Mouse (Mus musculus) megakaryocyte, embryonic 14.5 days (primary cell): ENCODE results near the gene Zhx3. TPM values are rescaled to one million over a fixed set of nuclear protein-coding genes. Genes with fewer than 3 reads are reported as not detected.
A peak's percentile ranks its signal among the peaks of the same experiment; 100 is the strongest.

Experiments
- H3K27me3 ChIP-seq: replicated peaks from 2 replicates; pipeline ENCODE3; 2012; ENCODE audit warnings: inconsistent platforms
- H3K36me3 ChIP-seq: replicated peaks from 2 replicates; pipeline ENCODE3; 2012; ENCODE audit warnings: low read length, inconsistent platforms, mixed read lengths
- H3K4me1 ChIP-seq: 2 replicates; pipeline ENCODE4 v1.6.1; 2012; ENCODE audit warnings: inconsistent platforms
- H3K4me3 ChIP-seq: replicated peaks from 2 replicates; pipeline ENCODE3; 2012; ENCODE audit warnings: moderate library complexity, mild to moderate bottlenecking, inconsistent platforms
- H3K9me3 ChIP-seq: 2 replicates; pipeline ENCODE4 v1.6.1; 2012; ENCODE audit warnings: inconsistent platforms
- FLI1 ChIP-seq: IDR thresholded peaks from 2 replicates; pipeline ENCODE4 v1.6.1; 2012; ENCODE audit warnings: low read length, inconsistent platforms, mixed read lengths
- GATA1 ChIP-seq: IDR thresholded peaks from 3 replicates; pipeline ENCODE4 v1.6.1; 2012; ENCODE audit warnings: mixed read lengths, low read length, inconsistent platforms, borderline replicate concordance
- polyA plus RNA-seq: library from polyadenylated mRNA; stranded (reverse); fragments of >175 nt; gene quantifications from 2 replicates; pipeline ENCODE4 v1.2.3, GENCODE M21; 2012; ENCODE audit warnings: low replicate concordance; ENCODE audit not compliant: insufficient read depth

The Zhx3 gene
- polyA plus RNA-seq, 1 experiment = 0.29 TPM

DNA sequence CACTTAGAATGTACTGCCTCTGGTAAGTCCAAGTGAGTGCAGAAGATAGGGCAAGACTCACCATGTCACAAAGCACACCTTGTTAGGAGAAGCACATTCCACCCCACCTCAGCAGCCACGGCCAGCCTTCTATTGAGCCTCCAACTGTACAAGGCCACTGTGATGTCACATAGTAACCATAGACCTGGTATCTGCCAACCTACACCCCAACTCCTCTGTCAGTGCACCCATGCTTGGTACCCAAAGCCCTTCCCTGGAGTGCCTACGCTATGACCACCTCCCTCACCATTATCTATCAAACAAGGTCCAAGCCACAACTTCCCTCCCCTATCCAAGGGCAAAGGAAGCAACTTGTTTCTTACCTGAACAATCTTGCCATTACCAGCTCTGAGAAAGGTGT is 103.8 kb downstream of the Zhx3 start:
- Histone ChIP-seq H3K27me3 (no peaks in the 10 kb centered on the region), H3K9me3 (no peaks in the 10 kb centered on the region), H3K4me3 (no peak overlapping the region), H3K4me1 (peaks cover 17% of the 10 kb centered on the region), H3K36me3 (peaks cover 36% of the 10 kb centered on the region)
- TF ChIP-seq FLI1 (no peak), GATA1 (no peak)

DNA sequence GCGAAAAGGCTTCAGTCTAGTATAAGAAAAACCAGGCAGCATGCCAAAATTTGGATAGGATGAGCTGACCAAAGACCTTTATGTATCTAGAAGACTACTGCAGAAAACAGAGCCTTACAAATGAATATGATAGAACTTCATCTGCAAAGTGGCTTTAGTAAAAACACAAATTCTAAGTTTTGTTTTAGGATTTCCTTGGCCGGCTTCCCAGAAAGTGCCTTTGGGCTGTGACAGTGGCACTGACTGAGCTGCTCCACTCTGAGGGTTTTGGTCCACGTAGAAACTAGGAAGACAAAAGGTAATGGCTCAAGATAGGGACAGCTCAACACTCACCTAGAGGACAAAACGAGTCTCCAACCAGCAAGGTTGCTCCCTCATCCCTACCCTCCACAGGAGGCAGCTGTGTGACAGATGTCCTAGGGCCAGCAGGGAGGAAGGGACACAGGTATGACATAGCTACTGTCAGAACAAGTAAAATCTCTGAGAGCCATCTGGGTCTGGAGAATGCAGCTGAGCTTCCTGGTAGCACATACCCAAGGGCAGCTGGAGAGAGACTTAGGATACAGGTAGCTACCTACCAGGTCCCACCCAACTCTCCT is 104.6 kb downstream of the Zhx3 start:
- no peak overlapping the region for H3K4me3 ChIP-seq
- H3K9me3 ChIP-seq = no peaks in the 10 kb centered on the region
- TF ChIP-seq FLI1 = no peak
- TF ChIP-seq GATA1 = no peak

DNA sequence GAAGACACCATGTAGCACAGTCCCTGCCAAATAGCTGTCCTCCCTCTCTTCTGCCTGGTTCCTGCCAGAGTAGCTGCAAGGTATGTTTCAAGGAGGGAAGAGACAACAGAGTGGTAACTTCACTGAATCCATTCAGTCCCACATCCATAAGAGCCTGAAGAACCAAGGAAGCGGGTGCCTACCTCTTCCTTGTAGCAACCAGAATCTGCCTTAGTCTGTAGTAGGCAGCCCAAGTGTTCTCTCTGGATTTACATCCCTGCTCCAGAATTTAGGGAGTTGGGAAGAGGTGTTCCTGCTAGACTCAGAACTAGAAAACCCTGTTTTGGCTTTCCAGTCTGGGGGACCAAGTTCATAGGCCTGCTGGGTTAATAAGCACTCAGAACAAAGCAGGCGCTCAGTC is 105.6 kb downstream of the Zhx3 start:
- Histone ChIP-seq H3K9me3 (no peaks in the 10 kb centered on the region), H3K36me3 (peaks cover 54% of the 10 kb centered on the region), H3K27me3 (no peaks in the 10 kb centered on the region), H3K4me3 (no peak overlapping the region), H3K4me1 (peaks cover 26% of the 10 kb centered on the region)
- TF ChIP-seq GATA1 (no peak), FLI1 (no peak)

More for the DNA sequence above, 104.6 kb downstream of the Zhx3 start:
- peaks cover 44% of the 10 kb centered on the region for H3K36me3 ChIP-seq
- H3K27me3 ChIP-seq = no peaks in the 10 kb centered on the region
- peaks cover 25% of the 10 kb centered on the region for H3K4me1 ChIP-seq

DNA sequence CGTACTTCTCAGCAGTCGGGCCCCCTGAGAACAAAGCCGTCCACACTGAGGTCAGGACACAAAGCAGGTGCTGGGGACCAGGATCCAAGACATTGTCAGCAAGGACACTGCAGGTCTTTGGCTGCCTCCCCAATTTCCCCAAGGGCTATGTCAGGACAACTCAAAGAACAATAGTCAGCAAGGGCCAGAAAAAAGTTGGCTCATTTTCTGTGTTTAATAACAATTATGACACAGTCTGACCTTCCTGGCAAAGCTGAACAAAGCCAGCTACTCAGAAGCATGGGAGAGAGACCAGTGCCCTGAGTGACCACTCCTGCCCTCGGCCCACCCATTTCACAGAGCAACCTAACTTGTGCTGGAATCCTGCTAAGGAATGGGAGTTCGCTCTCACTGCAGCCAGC is 106.4 kb downstream of the Zhx3 start:
- Histone ChIP-seq H3K9me3 (no peaks in the 10 kb centered on the region), H3K36me3 (peaks cover 62% of the 10 kb centered on the region), H3K4me1 (peaks cover 22% of the 10 kb centered on the region), H3K27me3 (no peaks in the 10 kb centered on the region), H3K4me3 (no peak overlapping the region)
- no peak for TF ChIP-seq GATA1
- TF ChIP-seq FLI1 = no peak

DNA sequence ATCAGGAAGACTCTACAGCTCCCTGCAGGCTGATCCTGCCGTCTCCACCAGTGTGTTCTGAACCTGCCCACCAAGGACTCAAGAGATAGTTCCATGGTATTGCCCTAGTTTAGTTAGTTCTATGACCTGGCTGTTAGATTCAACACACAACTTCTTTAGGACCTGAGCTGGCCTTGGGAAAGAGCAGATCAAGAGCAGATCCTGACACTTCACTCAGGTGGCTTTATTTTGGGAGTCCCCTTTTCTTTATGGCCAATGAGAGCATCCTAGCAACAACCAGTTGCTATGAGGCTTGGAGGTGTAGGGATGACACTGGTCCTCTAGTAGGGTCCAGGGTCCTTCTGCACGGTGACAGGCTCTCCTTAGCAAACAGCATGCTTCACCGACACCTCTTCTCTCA is 107.7 kb downstream of the Zhx3 start:
- Histone ChIP-seq H3K27me3 (no peaks in the 10 kb centered on the region), H3K9me3 (no peaks in the 10 kb centered on the region), H3K36me3 (peaks cover 72% of the 10 kb centered on the region), H3K4me3 (no peak overlapping the region), H3K4me1 (peaks cover 22% of the 10 kb centered on the region)
- no peak for TF ChIP-seq GATA1
- TF ChIP-seq FLI1 = no peak

DNA sequence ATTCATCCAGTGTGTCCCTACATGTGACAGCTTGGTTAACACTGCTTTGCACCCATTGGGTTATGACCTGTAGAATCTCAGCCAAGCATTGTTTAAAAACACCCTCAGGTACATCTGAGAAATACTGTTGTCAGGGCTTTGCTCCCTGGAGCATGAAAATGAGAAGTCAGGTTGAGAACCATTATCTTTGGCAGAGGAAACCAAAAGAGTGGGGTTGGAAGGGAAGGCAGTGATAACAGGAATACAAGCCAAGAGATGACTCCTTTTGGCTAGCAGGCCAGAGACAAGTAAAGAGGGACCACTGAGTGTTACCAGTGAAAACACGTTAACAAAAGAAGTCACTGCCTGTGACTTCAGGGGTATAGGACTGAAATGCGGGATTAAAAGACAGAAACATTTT is 108.4 kb downstream of the Zhx3 start:
- no peaks in the 10 kb centered on the region for H3K9me3 ChIP-seq
- TF ChIP-seq FLI1 (no peak), GATA1 (no peak)
- H3K27me3 ChIP-seq = no peaks in the 10 kb centered on the region
- peaks cover 79% of the 10 kb centered on the region for H3K36me3 ChIP-seq
- peaks cover 22% of the 10 kb centered on the region for H3K4me1 ChIP-seq
- no peak overlapping the region for H3K4me3 ChIP-seq

DNA sequence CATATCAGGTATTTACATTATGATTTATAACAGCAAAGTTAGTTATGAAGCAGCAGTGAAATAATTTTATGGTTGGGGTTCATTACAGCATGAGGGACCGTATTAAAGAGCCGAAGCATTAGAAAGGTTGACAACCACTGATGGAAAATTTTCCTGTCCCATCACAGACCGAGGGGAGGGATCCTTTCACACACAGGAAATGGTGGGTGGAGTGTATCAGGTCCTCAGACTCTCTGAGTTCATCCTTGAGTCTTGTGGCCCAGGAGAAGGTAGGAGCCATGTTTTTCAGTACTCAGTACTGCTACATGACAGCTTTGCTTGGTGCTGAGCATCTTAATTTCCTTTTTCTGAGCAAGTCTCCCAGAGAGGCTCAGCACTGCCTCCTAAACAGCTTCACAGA is 109.0 kb downstream of the Zhx3 start:
- H3K4me3 ChIP-seq = no peak overlapping the region
- H3K27me3 ChIP-seq = no peaks in the 10 kb centered on the region
- peaks cover 18% of the 10 kb centered on the region for H3K4me1 ChIP-seq
- H3K9me3 ChIP-seq = no peaks in the 10 kb centered on the region
- no peak for TF ChIP-seq GATA1
- peaks cover 85% of the 10 kb centered on the region for H3K36me3 ChIP-seq

DNA sequence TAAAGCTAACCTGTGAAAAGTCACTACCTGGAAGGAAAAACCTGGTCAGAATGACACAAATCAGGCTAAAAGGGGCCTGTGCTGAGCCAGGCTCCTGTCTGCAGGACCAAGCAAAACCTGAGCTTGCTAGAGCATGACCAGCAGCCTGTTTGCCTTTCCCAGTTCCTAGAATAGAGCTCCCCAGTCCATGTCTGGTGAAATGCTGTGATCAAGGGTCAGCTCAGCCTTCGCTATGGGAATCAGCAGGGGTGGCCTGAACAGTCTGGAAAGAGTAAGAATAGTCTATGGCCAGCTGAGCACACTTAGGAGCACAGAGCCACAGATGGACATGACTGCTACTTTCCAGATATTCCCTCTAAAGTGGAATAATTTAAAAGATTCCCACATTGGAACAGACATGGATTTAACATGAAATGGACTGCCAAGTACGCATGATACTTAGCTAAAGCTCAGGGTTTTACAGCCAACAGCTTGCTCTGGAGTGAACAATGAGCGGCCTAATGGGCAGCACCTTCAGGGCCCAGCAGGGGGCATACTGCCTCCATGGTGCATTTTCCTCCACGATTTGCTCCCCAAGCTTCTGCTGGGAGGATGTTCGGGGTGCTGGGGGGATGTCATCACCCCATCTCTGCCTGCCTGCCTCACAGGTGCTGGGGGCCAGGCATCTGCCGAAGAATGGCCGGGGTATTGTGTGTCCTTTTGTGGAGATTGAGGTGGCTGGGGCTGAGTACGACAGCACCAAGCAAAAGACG is 112.2 kb downstream of the Zhx3 start:
- H3K36me3 ChIP-seq = peaks cover 98% of the 10 kb centered on the region
- H3K4me3 ChIP-seq = no peak overlapping the region
- no peaks in the 10 kb centered on the region for H3K9me3 ChIP-seq
- H3K4me1 ChIP-seq = peaks cover 37% of the 10 kb centered on the region
- H3K27me3 ChIP-seq = no peaks in the 10 kb centered on the region
- TF ChIP-seq GATA1 (no peak), FLI1 (no peak)

DNA sequence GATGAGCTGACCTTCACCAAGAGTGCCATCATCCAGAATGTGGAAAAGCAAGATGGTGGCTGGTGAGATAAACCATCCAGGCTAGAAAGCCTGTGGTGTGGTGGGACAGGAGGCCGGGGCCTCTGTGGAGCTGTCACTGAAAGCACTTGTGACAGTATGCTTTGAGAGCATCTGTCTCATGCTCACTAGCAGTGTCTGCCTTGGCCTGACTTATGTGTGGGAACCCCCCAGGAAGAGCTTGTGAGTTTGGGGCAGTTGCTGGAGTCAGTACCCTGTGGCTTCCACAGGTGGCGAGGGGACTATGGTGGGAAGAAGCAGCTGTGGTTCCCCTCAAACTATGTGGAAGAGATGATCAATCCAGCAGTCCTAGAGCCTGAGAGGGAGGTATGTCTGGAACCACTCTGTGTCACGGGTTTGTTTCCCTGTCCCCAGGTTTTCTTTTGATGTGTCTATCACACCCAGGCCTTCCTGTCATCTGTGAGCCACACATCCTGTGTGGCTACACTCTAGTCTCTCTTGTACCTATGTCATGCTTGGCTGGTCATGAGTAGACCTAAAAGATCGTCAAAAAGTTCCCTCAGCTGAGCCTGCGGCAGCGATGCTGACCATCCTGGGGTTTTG is 116.1 kb downstream of the Zhx3 start:
- no peak for TF ChIP-seq FLI1
- no peak; the same call in 2 of the 3 replicates for TF ChIP-seq GATA1
- peaks cover 33% of the 10 kb centered on the region for H3K4me1 ChIP-seq
- H3K36me3 ChIP-seq = peaks cover 100% of the 10 kb centered on the region
- H3K27me3 ChIP-seq = no peaks in the 10 kb centered on the region
- H3K4me3 ChIP-seq = no peak overlapping the region
- H3K9me3 ChIP-seq = no peaks in the 10 kb centered on the region

DNA sequence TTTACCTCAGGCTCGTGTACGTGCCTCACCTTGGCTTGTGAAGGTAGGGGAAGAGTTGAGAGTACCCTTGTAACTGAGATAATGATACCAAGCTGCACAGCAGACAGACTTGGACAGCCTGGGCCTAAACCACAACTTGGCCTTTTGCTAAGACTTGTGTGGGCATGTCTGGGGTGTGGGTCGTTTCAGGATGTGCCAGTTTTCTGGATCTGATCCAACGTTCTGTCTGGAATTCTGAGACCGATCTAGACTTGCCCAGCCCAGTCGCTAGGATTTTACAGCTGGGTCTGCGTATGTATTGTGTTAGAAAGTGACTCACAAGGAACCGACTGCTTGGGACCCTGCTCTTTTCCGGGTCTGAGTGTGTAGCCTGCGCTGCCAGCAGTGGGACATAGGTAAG is 125.7 kb downstream of the Zhx3 start:
- no peak for TF ChIP-seq FLI1
- no peak for TF ChIP-seq GATA1
- Histone ChIP-seq H3K36me3 (peaks cover 62% of the 10 kb centered on the region), H3K9me3 (peaks cover 23% of the 10 kb centered on the region), H3K27me3 (no peaks in the 10 kb centered on the region), H3K4me1 (peaks cover 75% of the 10 kb centered on the region), H3K4me3 (peak overlapping the region; percentile 38)
